Mouse (Mus musculus): ENCODE data around the gene Olfr467.

GRCm38 (mm10) chr7:107796500-107796899, 15.6 kb upstream of the Olfr467 start:
- TF ChIP-seq CTCF (conservative IDR thresholded peaks at IDR 0.05; ENCODE audit: low read length) (no peak), POU5F1 (IDR thresholded peaks at IDR 0.05; ENCODE audit: borderline replicate concordance, low read length) (no peak), NANOG (IDR thresholded peaks at IDR 0.05; ENCODE audit: borderline replicate concordance, low read length) (no peak)
